29 mouse cellular contexts compared by ENCODE assay signal in genomic region chr8:102223097-102223496, GRCm38 (mm10).
"Had no signal": no experiment of that assay in that cellular context is flagged by ENCODE, and none has a peak within 500 bp of the region (broad histone marks: within the 10 kb centered on the region; RNA-seq: fewer than 3 reads in every experiment).

No protein-coding gene starts in this region.

- H3K4me2 ChIP-seq: embryonic facial prominence, embryonic 12.5 days; embryonic facial prominence, embryonic 13.5 days; embryonic facial prominence, embryonic 15.5 days; forebrain, embryonic 12.5 days; forebrain, embryonic 13.5 days; forebrain, embryonic 15.5 days had no signal

- DNase-seq: cerebellum, adult 2 months; cerebellum, adult 8-10 months; cerebellum, adult 9-10 months; cerebellum, adult 9-11 months; cerebellum, postnatal 10 days; cerebellum, postnatal 14 days; cerebellum, postnatal 25 days; cerebellum, postnatal 36 days; embryo, embryonic 11 days; forebrain, postnatal 0 days; gastrocnemius, adult 2 months; gastrocnemius, postnatal 10 days; gastrocnemius, postnatal 14 days; gastrocnemius, postnatal 25 days; gastrocnemius, postnatal 36 days; heart, adult 11 months; heart, adult 18-20 months; heart, adult 2 months had no signal

- H3K9ac ChIP-seq: embryonic facial prominence, embryonic 12.5 days; embryonic facial prominence, embryonic 13.5 days; embryonic facial prominence, embryonic 15.5 days; forebrain, embryonic 12.5 days; forebrain, embryonic 13.5 days; forebrain, embryonic 15.5 days; forebrain, postnatal 0 days had no signal

- H3K27ac ChIP-seq: embryonic facial prominence, embryonic 10.5 days; embryonic facial prominence, embryonic 12.5 days; embryonic facial prominence, embryonic 13.5 days; embryonic facial prominence, embryonic 15.5 days; forebrain, embryonic 10.5 days; forebrain, embryonic 12.5 days; forebrain, embryonic 13.5 days; forebrain, embryonic 15.5 days; gastrocnemius, adult 2 months; heart, adult 2 months had no signal

- H3K27me3 ChIP-seq: embryonic facial prominence, embryonic 12.5 days; embryonic facial prominence, embryonic 13.5 days; embryonic facial prominence, embryonic 15.5 days; forebrain, embryonic 12.5 days; forebrain, embryonic 13.5 days; forebrain, embryonic 15.5 days had no signal

- H3K4me1 ChIP-seq: embryonic facial prominence, embryonic 10.5 days; embryonic facial prominence, embryonic 12.5 days; embryonic facial prominence, embryonic 13.5 days; embryonic facial prominence, embryonic 15.5 days; forebrain, embryonic 10.5 days; forebrain, embryonic 12.5 days; forebrain, embryonic 13.5 days; forebrain, embryonic 15.5 days had no signal

- ATAC-seq: forebrain, embryonic 13.5 days; forebrain, embryonic 14.5 days; forebrain, embryonic 15.5 days; forebrain, embryonic 16.5 days; forebrain, postnatal 0 days had no signal

- H3K4me3 ChIP-seq: embryonic facial prominence, embryonic 10.5 days; embryonic facial prominence, embryonic 12.5 days; embryonic facial prominence, embryonic 13.5 days; embryonic facial prominence, embryonic 15.5 days; erythroblast, embryonic 14.5 days; forebrain, embryonic 10.5 days; forebrain, embryonic 12.5 days; forebrain, embryonic 13.5 days; forebrain, embryonic 15.5 days; gastrocnemius, adult 2 months; heart, adult 2 months had no signal

- H3K36me3 ChIP-seq: embryonic facial prominence, embryonic 10.5 days; embryonic facial prominence, embryonic 12.5 days; embryonic facial prominence, embryonic 13.5 days; embryonic facial prominence, embryonic 15.5 days; forebrain, embryonic 10.5 days; forebrain, embryonic 12.5 days; forebrain, embryonic 15.5 days had no signal

- H3K9me3 ChIP-seq: embryonic facial prominence, embryonic 12.5 days; embryonic facial prominence, embryonic 13.5 days; embryonic facial prominence, embryonic 15.5 days; forebrain, embryonic 12.5 days; forebrain, embryonic 13.5 days; forebrain, embryonic 15.5 days had no signal
